Mouse (Mus musculus) lung, postnatal 36 days (tissue): ENCODE measurements around the gene A230050P20Rik.

Experiments
- DNase-seq: peaks from one replicate; pipeline ENCODE4 v3.0.0; 2022; ENCODE audit warnings: mixed read lengths

A230050P20Rik gene

DNA sequence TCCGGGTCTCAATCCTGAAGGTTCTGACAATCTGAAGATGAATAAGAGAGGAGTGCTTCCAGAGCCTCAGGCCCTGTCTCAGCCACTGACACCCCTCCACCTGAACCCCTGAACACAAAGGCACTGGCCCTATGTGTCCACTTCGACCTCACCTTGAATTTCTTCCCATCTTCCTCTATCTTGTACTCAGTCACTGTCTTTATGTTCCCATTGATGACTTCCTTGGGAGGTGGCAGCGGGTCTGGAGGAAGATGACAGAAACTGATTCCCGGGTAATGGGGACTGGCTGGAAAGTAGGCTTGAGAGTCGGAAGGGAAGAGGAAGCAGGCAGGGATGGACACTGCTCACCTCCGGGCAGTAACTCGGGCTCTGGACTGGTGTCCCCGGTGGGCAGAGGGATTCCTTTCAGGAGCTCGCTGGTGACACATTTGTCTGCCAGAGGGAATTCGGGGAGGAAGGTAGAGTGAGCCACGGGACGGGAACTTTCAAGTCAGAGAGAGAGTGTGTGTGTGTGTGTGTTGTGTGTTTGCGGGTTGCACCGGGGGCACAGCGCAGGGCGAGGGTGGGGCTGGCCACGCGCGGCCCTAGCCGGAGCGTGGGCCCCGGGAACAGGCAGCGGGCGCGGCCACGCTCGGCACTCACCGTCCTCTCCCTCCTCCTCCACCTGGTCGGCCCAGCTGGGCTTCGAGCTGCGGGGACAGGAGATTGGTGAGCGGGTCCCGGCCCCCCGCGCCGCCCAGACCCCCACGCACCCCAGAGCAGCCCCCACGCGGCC, 29.5 kb downstream of the A230050P20Rik start:
- no peak for DNase-seq

DNA sequence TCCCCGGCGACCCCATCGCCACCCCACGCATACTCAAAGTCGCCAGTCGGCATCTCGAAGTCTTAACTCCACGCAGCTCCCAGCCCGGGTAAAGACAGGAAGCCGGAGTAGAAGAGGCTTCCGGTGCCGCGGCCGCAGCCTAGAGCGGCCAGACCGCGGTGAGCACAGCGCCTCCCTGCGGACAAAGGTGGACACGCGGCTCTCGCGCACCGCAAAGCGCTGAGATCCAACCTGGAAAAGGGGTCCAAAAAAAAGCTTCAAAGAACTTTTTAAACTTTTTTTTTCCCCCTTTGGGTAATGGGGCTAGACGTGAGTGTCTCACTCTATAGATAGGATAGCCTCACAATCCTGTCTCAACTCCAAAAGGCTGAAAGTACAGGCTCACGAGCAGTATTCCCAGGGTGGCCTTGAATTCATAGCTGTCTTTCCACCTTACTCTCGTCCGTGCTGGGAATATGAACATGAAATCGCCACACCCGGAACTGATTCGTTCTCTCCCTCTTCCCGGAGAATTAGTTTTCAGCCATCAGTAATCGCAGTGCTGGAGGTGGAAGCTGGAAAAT, 30.1 kb downstream of the A230050P20Rik start, which contains the start of gene Eif3g:
Gene Eif3g (minus strand): TSS at position 113 of the 563 bp plus-strand sequence.
- peak; percentile 89 for DNase-seq

DNA sequence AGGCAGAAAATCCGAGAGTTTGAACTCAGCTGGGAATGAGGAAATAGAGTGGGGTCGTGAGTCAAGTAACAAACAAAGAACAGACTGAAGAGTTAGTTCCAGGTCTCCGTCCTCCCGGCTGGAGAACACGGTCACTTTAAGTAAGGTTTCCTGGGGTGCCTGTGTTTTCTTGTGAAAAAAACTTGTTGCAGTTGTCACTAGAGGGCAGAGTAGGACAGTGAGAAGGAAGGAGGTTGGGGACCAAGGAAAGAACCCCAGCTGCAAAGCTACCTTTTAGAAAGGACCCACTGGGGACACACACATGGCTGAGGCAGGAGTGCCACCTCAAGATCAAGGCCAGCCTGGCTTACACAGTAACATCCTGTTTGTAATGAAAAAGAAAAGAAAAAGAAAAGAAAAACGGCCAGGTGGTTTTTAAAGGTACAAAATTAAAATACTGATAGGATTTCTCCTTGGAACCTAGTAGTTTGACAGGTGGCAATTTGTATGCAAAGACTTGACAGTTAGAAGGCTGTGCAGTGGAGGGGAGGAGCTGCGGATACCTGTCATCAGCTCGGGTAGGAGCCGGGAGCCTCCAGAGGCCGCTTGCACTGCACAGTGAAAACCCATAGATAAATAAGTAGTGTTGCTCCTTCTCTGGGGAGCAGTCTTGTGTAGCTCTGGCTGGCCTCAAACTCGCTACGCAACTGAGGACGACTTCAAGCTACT, 33.2 kb downstream of the A230050P20Rik start:
- peak; percentile 78 for DNase-seq

DNA sequence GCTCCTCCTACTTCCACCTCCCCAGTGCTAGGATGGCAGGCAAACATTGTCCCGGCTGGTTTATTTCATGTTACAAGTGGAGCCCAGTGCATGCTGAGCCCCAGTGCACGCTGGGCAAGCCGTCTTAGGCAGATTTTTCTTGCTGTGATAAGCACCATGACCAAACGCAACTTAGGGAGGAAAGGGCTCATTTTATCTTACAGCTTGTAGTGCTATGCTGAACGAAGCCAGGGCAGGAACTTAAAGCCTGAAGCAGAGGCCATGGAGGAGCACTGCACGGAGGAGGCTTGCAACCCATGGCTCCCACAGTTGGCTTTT, 33.7 kb downstream of the A230050P20Rik start:
- DNase-seq = no peak

DNA sequence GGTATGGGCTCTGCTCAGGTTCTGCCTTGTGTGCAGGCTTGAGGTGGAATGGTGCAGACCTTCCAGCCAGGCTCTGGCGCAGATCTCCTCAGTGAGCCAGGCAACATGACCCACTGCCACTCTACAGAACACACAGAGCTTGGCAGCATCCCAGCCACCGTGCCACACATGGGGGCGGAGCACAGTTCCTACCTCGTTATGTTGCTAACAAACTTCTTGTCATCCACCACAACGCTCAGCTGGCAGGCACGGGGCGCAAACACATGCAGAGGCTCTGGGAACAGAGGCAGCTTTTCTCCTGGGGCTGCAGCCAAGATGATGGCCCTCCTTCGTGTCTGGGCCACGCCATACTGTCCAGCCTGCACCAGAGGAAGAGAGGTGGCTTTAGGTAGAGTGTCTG, 41.5 kb downstream of the A230050P20Rik start:
- peak; percentile 38 for DNase-seq

DNA sequence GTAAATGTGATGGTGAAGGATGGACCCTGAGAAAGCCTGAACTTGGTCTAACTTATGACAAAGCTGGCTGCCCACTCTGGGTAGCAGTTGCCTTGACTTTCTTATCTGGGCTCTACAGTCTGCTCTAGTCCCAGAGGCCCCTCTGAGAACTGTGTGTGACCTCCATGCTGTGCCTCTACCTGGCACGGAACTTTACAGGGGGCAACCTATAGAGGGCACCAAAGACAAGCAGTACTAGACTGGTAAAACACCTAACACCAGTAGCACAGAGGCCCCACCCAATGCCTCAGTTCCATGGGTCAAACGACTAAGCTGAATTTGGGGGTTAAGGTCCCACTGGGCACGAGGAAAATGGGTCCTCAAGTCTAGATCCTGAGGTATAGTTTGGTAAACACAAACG, 47.7 kb downstream of the A230050P20Rik start:
- DNase-seq = peak; percentile 75

DNA sequence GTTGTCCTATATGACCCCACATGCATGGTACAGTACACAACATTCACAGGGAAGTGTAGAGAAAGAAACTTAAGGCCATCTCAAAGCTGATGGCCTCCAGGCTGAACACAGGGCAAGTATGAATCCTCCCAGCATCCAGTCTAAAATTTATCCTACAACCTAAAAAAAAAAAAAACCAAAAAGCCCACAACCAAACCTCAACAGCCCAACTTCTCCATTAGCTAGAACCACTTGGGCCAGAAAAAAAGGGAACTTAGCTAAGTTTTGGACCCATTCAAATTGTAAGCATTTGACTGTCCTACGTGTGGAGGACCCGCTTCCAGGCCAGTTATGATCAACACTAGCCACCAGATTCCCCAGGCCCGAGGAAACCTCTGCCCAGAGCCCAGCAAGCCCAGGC, 54.8 kb downstream of the A230050P20Rik start:
- DNase-seq = no peak
